Mouse (Mus musculus): ENCODE results near the gene 1810009A15Rik. TPM values are rescaled to one million over a fixed set of nuclear protein-coding genes. Genes with fewer than 3 reads are reported as not detected.
"Not testable (repeated sequence)": the region's sequence is repeated elsewhere in the genome, so short reads cannot be mapped to it uniquely, and the experiment has no call there.

Gene 1810009A15Rik
- total and polyA plus RNA-seq, 2 experiments from 2014 or later, result 26.0 to 31.9 TPM

- H3K9me3 ChIP-seq (ENCODE audit: low read length), result no peaks in the 10 kb centered on the region
- H3K9ac ChIP-seq, result peak within 1 kb of the TSS; percentile 87
- H3K27ac ChIP-seq (ENCODE audit: low read depth, low read length), result peak within 1 kb of the TSS; percentile 87
- WGBS, result 3% methylated on average over 54 of the region's 54 CpGs
- H3K27me3 ChIP-seq (ENCODE audit: insufficient read depth, low read length), result no peaks in the 10 kb centered on the region
- peaks cover 5% of the 10 kb centered on the region for H3K4me1 ChIP-seq (ENCODE audit: insufficient read depth)
- DNase-seq (peak; percentile 93), ATAC-seq (peak; percentile 68)
- H3K4me2 ChIP-seq (ENCODE audit: low read depth), result peak within 1 kb of the TSS; percentile 98
- no peak; the same call in 1 of the 2 replicates for TF ChIP-seq CTCF (IDR thresholded peaks at IDR 0.05; ENCODE audit: low read depth)
- H3K36me3 ChIP-seq (ENCODE audit: insufficient read depth), result peaks cover 16% of the 10 kb centered on the region
- peak within 1 kb of the TSS; percentile 79 for H3K4me3 ChIP-seq (ENCODE audit: low read depth, low read length)
Measured at GRCm38 (mm10) chr19:8892829-8893766, 4.4 kb downstream of the 1810009A15Rik start, which contains the start of gene Ints5. TSS of gene Ints5 (plus strand) at chr19:8893005.

- Histone ChIP-seq H3K9ac (no peak overlapping the region), H3K27me3 (ENCODE audit: insufficient read depth, low read length) (no peaks in the 10 kb centered on the region), H3K4me3 (ENCODE audit: low read depth, low read length) (no peak overlapping the region), H3K4me1 (ENCODE audit: insufficient read depth) (peaks cover 11% of the 10 kb centered on the region), H3K4me2 (ENCODE audit: low read depth) (no peak overlapping the region), H3K36me3 (ENCODE audit: insufficient read depth) (peaks cover 14% of the 10 kb centered on the region), H3K27ac (ENCODE audit: low read depth, low read length) (no peak overlapping the region), H3K9me3 (ENCODE audit: low read length) (no peaks in the 10 kb centered on the region)
- ATAC-seq (no peak), DNase-seq (no peak)
- WGBS, result 86% methylated on average over 9 of the region's 9 CpGs
- TF ChIP-seq CTCF (IDR thresholded peaks at IDR 0.05; ENCODE audit: low read depth), result no peak
Measured at GRCm38 (mm10) chr19:8895397-8895960, 6.8 kb downstream of the 1810009A15Rik start.

- WGBS, result 81% methylated on average over 5 of the region's 5 CpGs
- H3K27ac ChIP-seq (ENCODE audit: low read depth, low read length); H3K4me3 ChIP-seq (ENCODE audit: low read depth, low read length); H3K27me3 ChIP-seq (ENCODE audit: insufficient read depth, low read length); DNase-seq; H3K9ac ChIP-seq; ATAC-seq; H3K9me3 ChIP-seq (ENCODE audit: low read length); H3K4me2 ChIP-seq (ENCODE audit: low read depth): not testable (repeated sequence)
- H3K4me1 ChIP-seq (ENCODE audit: insufficient read depth), result peaks cover 11% of the 10 kb centered on the region
- peaks cover 11% of the 10 kb centered on the region for H3K36me3 ChIP-seq (ENCODE audit: insufficient read depth)
Measured at GRCm38 (mm10) chr19:8896231-8896630, 7.6 kb downstream of the 1810009A15Rik start.

- peaks cover 11% of the 10 kb centered on the region for H3K4me1 ChIP-seq (ENCODE audit: insufficient read depth)
- not testable (repeated sequence) for H3K27me3 ChIP-seq (ENCODE audit: insufficient read depth, low read length); H3K9me3 ChIP-seq (ENCODE audit: low read length); DNase-seq
- peak overlapping the region; percentile 75 for H3K4me2 ChIP-seq (ENCODE audit: low read depth)
- H3K9ac ChIP-seq, result peak overlapping the region; percentile 31
- peak overlapping the region; percentile 78 for H3K4me3 ChIP-seq (ENCODE audit: low read depth, low read length)
- WGBS, result 22% methylated on average over 21 of the region's 21 CpGs
- H3K27ac ChIP-seq (ENCODE audit: low read depth, low read length), result peak overlapping the region; percentile 52; the same call in 1 of the 2 replicates
- ATAC-seq, result peak; percentile 29
- peaks cover 15% of the 10 kb centered on the region for H3K36me3 ChIP-seq (ENCODE audit: insufficient read depth)
Measured at GRCm38 (mm10) chr19:8897211-8897864, 8.7 kb downstream of the 1810009A15Rik start.

GRCm38 (mm10) chr19:8897865-8898495 is 9.3 kb downstream of the 1810009A15Rik start, which contains the start of gene Ganab:
TSS of gene Ganab (plus strand) at chr19:8898071.
- TF ChIP-seq CTCF (IDR thresholded peaks at IDR 0.05; ENCODE audit: low read depth), result peak; percentile 45
- peak within 1 kb of the TSS; percentile 75 for H3K4me2 ChIP-seq (ENCODE audit: low read depth)
- H3K27ac ChIP-seq (ENCODE audit: low read depth, low read length), result peak within 1 kb of the TSS; percentile 86
- H3K9me3 ChIP-seq (ENCODE audit: low read length), result no peaks in the 10 kb centered on the region
- DNase-seq (peak; percentile 97), ATAC-seq (peak; percentile 99)
- peaks cover 20% of the 10 kb centered on the region for H3K36me3 ChIP-seq (ENCODE audit: insufficient read depth)
- H3K4me3 ChIP-seq (ENCODE audit: low read depth, low read length), result peak within 1 kb of the TSS; percentile 78
- peak within 1 kb of the TSS; percentile 82 for H3K9ac ChIP-seq
- peaks cover 11% of the 10 kb centered on the region for H3K4me1 ChIP-seq (ENCODE audit: insufficient read depth)
- WGBS, result under 1% methylated on average over 53 of the region's 53 CpGs
- no peaks in the 10 kb centered on the region for H3K27me3 ChIP-seq (ENCODE audit: insufficient read depth, low read length)

GRCm38 (mm10) chr19:8898576-8898975 is 9.9 kb downstream of the 1810009A15Rik start:
- Histone ChIP-seq H3K27me3 (ENCODE audit: insufficient read depth, low read length) (no peaks in the 10 kb centered on the region), H3K9me3 (ENCODE audit: low read length) (no peaks in the 10 kb centered on the region), H3K27ac (ENCODE audit: low read depth, low read length) (peak overlapping the region; percentile 86), H3K36me3 (ENCODE audit: insufficient read depth) (peaks cover 26% of the 10 kb centered on the region), H3K4me1 (ENCODE audit: insufficient read depth) (peaks cover 11% of the 10 kb centered on the region), H3K9ac (peak overlapping the region; percentile 82), H3K4me2 (ENCODE audit: low read depth) (peak overlapping the region; percentile 75), H3K4me3 (ENCODE audit: low read depth, low read length) (peak overlapping the region; percentile 78)
- WGBS, result 10% methylated on average over 13 of the region's 13 CpGs
- ATAC-seq (no peak), DNase-seq (peak; percentile 8)
- TF ChIP-seq CTCF (IDR thresholded peaks at IDR 0.05; ENCODE audit: low read depth), result no peak

Data from forebrain, postnatal 0 days (tissue).